Mouse (Mus musculus): ENCODE measurements around the gene Epb41l3. TPM values are rescaled to one million over a fixed set of nuclear protein-coding genes. Genes with fewer than 3 reads are reported as not detected.

Gene Epb41l3
- polyA plus RNA-seq, 1 experiment: 8.4 TPM

DNA sequence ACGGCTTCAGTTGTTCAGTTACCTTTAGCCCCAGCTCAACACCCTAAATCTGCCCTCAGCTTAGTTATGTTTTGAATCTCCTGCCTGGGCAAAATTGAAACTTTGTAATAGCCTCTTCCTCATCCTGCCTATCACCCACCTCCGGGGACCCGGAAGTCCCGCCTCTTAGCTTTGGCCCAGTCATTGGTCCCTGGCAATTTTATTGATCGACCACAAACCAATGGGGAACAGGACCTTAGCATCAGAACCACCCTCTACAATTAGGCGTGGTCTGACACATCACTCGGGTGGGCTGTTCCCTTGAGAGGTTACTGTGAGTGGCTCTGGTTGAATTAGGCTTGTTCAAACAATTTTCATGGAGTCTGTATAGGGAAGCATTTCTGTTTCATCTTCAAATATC is 150.5 kb downstream of the Epb41l3 start:
- TF ChIP-seq CTCF (IDR thresholded peaks at IDR 0.05; ENCODE audit: borderline replicate concordance, control insufficient read depth, extremely low read depth, insufficient read depth, low read length, poor library complexity): no peak
- no peak for TF ChIP-seq POLR2A (IDR thresholded peaks at IDR 0.05; ENCODE audit: control insufficient read depth, extremely low read depth, insufficient read depth, low read length, poor library complexity)
- Histone ChIP-seq H3K4me3 (ENCODE audit: control insufficient read depth, insufficient read depth, low read length) (no peak overlapping the region), H3K27ac (ENCODE audit: control insufficient read depth, insufficient read depth, low read length) (no peak overlapping the region), H3K4me1 (replicated peaks; ENCODE audit: control insufficient read depth, insufficient read depth, low read length) (no peaks in the 10 kb centered on the region), H3K27me3 (ENCODE audit: control insufficient read depth, insufficient read depth, low read length) (no peaks in the 10 kb centered on the region), H3K36me3 (ENCODE audit: control insufficient read depth, insufficient read depth, low read length) (no peaks in the 10 kb centered on the region)
- no peak for DNase-seq
- WGBS: 90% methylated on average over 7 of the region's 7 CpGs

DNA sequence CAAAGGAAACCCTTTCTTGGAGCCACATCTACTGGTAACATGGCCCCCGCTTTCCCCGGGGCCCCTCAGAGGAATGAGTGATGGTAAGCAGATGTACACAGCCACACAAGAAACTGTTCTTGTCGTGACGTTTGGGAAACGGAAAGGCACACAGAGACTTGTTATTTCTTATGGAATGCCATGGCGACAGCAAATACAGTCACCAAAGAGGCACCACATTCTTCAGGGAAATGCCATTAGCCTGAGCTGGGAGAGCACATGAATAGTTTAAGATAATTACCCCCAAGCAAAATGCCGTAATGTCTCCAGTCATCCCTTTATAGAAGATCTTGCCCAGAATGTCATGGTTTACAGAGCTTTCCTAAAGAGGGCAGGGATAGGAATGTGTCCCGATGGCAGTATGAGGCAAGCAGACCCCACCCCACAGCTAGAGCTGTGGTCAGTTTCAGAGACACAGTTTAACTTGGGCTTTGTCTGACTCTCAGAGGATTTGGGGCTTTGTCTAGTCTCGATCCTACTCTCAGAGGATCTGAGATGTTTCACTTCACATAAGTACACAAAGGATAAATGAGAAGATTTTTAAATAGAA is 152.0 kb downstream of the Epb41l3 start:
- Histone ChIP-seq H3K27me3 (ENCODE audit: control insufficient read depth, insufficient read depth, low read length) (no peaks in the 10 kb centered on the region), H3K27ac (ENCODE audit: control insufficient read depth, insufficient read depth, low read length) (no peak overlapping the region), H3K4me3 (ENCODE audit: control insufficient read depth, insufficient read depth, low read length) (no peak overlapping the region), H3K4me1 (replicated peaks; ENCODE audit: control insufficient read depth, insufficient read depth, low read length) (no peaks in the 10 kb centered on the region), H3K36me3 (ENCODE audit: control insufficient read depth, insufficient read depth, low read length) (no peaks in the 10 kb centered on the region)
- no peak for TF ChIP-seq CTCF (IDR thresholded peaks at IDR 0.05; ENCODE audit: borderline replicate concordance, control insufficient read depth, extremely low read depth, insufficient read depth, low read length, poor library complexity)
- no peak for TF ChIP-seq POLR2A (IDR thresholded peaks at IDR 0.05; ENCODE audit: control insufficient read depth, extremely low read depth, insufficient read depth, low read length, poor library complexity)
- DNase-seq: no peak
- 93% methylated on average over 9 of the region's 9 CpGs for WGBS

DNA sequence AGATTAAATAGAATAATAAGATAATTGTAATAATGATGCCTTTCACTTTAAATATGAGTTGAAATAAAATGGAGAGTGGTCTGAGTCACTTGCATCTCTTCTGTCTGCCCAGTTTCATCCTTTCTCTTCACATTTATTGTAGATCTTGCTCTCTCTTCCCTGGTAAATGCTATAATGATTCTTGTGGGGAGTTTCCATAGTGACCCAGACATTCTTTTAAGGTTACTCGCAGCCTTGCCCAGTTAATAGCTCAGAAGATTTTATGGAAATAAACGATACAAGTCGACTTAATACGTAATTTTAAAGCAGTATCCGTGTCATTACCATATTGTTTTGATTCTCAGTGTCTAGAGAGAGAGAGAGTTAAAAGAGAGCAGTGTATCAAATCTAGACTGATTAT is 154.0 kb downstream of the Epb41l3 start:
- Histone ChIP-seq H3K4me3 (ENCODE audit: control insufficient read depth, insufficient read depth, low read length) (no peak overlapping the region), H3K27me3 (ENCODE audit: control insufficient read depth, insufficient read depth, low read length) (no peaks in the 10 kb centered on the region), H3K27ac (ENCODE audit: control insufficient read depth, insufficient read depth, low read length) (no peak overlapping the region), H3K36me3 (ENCODE audit: control insufficient read depth, insufficient read depth, low read length) (no peaks in the 10 kb centered on the region), H3K4me1 (replicated peaks; ENCODE audit: control insufficient read depth, insufficient read depth, low read length) (no peaks in the 10 kb centered on the region)
- TF ChIP-seq POLR2A (IDR thresholded peaks at IDR 0.05; ENCODE audit: control insufficient read depth, extremely low read depth, insufficient read depth, low read length, poor library complexity): no peak
- no peak for TF ChIP-seq CTCF (IDR thresholded peaks at IDR 0.05; ENCODE audit: borderline replicate concordance, control insufficient read depth, extremely low read depth, insufficient read depth, low read length, poor library complexity)
- DNase-seq: no peak
- WGBS: 91% methylated on average over 5 of the region's 5 CpGs

DNA sequence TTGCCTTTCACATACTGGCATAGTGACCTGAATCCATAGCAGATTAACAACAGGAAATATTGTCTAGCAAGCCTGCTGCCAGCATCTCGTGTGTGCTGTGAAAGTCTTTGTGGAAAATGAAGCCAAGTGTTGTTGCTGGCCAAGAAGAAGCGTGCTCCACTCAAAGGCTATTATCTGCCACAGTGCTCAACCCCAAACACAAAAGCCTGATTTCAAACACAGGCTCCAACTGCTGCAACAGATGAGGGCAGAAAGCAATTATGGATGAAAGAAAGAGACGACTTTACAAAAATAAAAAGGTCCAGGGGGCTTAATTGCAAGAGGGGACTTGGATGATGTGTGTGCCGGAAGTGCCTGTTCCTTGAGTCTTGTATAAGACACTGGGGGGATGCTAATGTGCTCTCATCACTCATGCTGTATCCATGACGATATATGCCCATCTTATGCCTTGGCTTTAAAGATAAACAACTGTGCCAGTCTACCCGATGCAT is 154.7 kb downstream of the Epb41l3 start:
- no peak for DNase-seq
- H3K27ac ChIP-seq (ENCODE audit: control insufficient read depth, insufficient read depth, low read length): no peak overlapping the region
- H3K4me3 ChIP-seq (ENCODE audit: control insufficient read depth, insufficient read depth, low read length): no peak overlapping the region
- 88% methylated on average over 6 of the region's 6 CpGs for WGBS
- TF ChIP-seq CTCF (IDR thresholded peaks at IDR 0.05; ENCODE audit: borderline replicate concordance, control insufficient read depth, extremely low read depth, insufficient read depth, low read length, poor library complexity): no peak
- no peak for TF ChIP-seq POLR2A (IDR thresholded peaks at IDR 0.05; ENCODE audit: control insufficient read depth, extremely low read depth, insufficient read depth, low read length, poor library complexity)
- H3K27me3 ChIP-seq (ENCODE audit: control insufficient read depth, insufficient read depth, low read length): no peaks in the 10 kb centered on the region
- H3K36me3 ChIP-seq (ENCODE audit: control insufficient read depth, insufficient read depth, low read length): no peaks in the 10 kb centered on the region
- no peaks in the 10 kb centered on the region for H3K4me1 ChIP-seq (replicated peaks; ENCODE audit: control insufficient read depth, insufficient read depth, low read length)

DNA sequence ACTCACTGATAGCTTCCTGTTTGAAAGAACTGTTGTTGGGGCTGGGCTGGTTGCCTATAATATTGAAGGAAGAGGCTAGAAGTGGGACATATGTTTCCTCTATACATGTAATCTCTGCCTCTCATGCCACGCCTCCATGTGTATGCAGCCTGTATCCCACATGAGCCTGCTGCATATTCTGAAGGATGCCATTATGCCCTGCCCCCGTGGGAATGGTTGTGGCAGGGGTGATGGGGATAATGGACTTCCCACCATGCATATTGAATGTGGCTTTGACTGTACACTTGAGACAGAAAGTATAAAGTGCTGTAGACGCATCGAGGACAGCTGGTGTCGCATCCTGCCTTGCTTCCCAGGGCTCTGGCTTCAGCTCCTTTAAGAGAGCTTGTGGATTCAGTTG is 155.9 kb downstream of the Epb41l3 start:
- no peak for TF ChIP-seq CTCF (IDR thresholded peaks at IDR 0.05; ENCODE audit: borderline replicate concordance, control insufficient read depth, extremely low read depth, insufficient read depth, low read length, poor library complexity)
- no peak for TF ChIP-seq POLR2A (IDR thresholded peaks at IDR 0.05; ENCODE audit: control insufficient read depth, extremely low read depth, insufficient read depth, low read length, poor library complexity)
- Histone ChIP-seq H3K27me3 (ENCODE audit: control insufficient read depth, insufficient read depth, low read length) (no peaks in the 10 kb centered on the region), H3K4me3 (ENCODE audit: control insufficient read depth, insufficient read depth, low read length) (no peak overlapping the region), H3K4me1 (replicated peaks; ENCODE audit: control insufficient read depth, insufficient read depth, low read length) (no peaks in the 10 kb centered on the region), H3K36me3 (ENCODE audit: control insufficient read depth, insufficient read depth, low read length) (no peaks in the 10 kb centered on the region), H3K27ac (ENCODE audit: control insufficient read depth, insufficient read depth, low read length) (no peak overlapping the region)
- 92% methylated on average over 5 of the region's 5 CpGs for WGBS
- no peak for DNase-seq

DNA sequence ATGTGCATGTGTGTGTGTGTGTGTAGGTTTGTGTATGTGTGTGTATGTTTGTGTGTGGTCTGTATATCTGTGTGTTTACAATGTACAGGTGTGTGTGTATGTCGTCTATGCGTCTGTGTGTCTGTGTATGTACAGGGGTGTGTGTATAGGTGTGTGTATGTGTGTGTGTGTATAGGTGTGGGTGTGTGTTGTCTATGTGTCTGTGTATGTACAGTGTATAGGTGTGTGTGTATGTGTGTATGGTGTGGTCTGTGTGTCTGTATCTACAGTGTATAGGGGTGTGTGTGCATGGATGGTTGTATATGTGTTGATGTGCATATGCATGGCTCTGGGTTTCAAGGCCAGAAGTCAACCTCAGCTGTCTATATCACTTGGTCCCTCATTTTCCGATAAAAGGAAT is 161.7 kb downstream of the Epb41l3 start:
- WGBS: 71% methylated on average over 3 of the region's 3 CpGs
- Histone ChIP-seq H3K4me3 (ENCODE audit: control insufficient read depth, insufficient read depth, low read length) (no peak overlapping the region), H3K27ac (ENCODE audit: control insufficient read depth, insufficient read depth, low read length) (no peak overlapping the region), H3K36me3 (ENCODE audit: control insufficient read depth, insufficient read depth, low read length) (no peaks in the 10 kb centered on the region), H3K4me1 (replicated peaks; ENCODE audit: control insufficient read depth, insufficient read depth, low read length) (no peaks in the 10 kb centered on the region), H3K27me3 (ENCODE audit: control insufficient read depth, insufficient read depth, low read length) (no peaks in the 10 kb centered on the region)
- TF ChIP-seq CTCF (IDR thresholded peaks at IDR 0.05; ENCODE audit: borderline replicate concordance, control insufficient read depth, extremely low read depth, insufficient read depth, low read length, poor library complexity): no peak
- no peak for TF ChIP-seq POLR2A (IDR thresholded peaks at IDR 0.05; ENCODE audit: control insufficient read depth, extremely low read depth, insufficient read depth, low read length, poor library complexity)
- DNase-seq: no peak
